Mouse (Mus musculus) stomach, embryonic 16.5 days (tissue): Measurements from ENCODE around the gene Gm9833. TPM values are rescaled to one million over a fixed set of nuclear protein-coding genes. Genes with fewer than 3 reads are reported as not detected.

Experiments
- ATAC-seq: fragments of 200-750 bp; cut with Nextera tagmentation; 2 replicates; pipeline ENCODE4 v1.8.0; 2017; ENCODE audit warnings: moderate number of reproducible peaks, moderate TSS enrichment; ENCODE audit not compliant: insufficient read depth, low FRiP score
- H3K27ac ChIP-seq: fragments of 300-500 bp; sonication (generic); 2 replicates; pipeline ENCODE4 v1.5.1; 2014; ENCODE audit warnings: low read length
- H3K27me3 ChIP-seq: fragments of 300-500 bp; sonication (generic); 2 replicates; pipeline ENCODE4 v1.6.1; 2014; ENCODE audit warnings: low read length, control low read depth, mixed read lengths; ENCODE audit not compliant: control insufficient read depth, insufficient read depth
- H3K36me3 ChIP-seq: fragments of 300-500 bp; sonication (generic); 2 replicates; pipeline ENCODE4 v1.6.1; 2014; ENCODE audit warnings: low read length; ENCODE audit not compliant: control insufficient read depth, insufficient read depth
- H3K4me1 ChIP-seq: fragments of 300-500 bp; sonication (generic); 2 replicates; pipeline ENCODE4 v1.6.1; 2014; ENCODE audit warnings: low read length, control low read depth, mixed read lengths; ENCODE audit not compliant: control insufficient read depth, insufficient read depth
- H3K4me2 ChIP-seq: fragments of 300-500 bp; sonication (generic); 2 replicates; pipeline ENCODE4 v1.6.1; 2014; ENCODE audit warnings: low read depth, low read length, mixed read lengths
- H3K4me3 ChIP-seq: fragments of 300-500 bp; sonication (generic); replicated peaks from 2 replicates; pipeline ENCODE4 v1.5.1; 2014; ENCODE audit warnings: mild to moderate bottlenecking, low read length
- H3K9ac ChIP-seq: fragments of 300-500 bp; sonication (generic); 2 replicates; pipeline ENCODE4 v1.6.1; 2014; ENCODE audit warnings: low read length
- H3K9me3 ChIP-seq: fragments of 300-500 bp; sonication (generic); replicated peaks from 2 replicates; pipeline ENCODE4 v1.6.1; 2016; ENCODE audit warnings: low read length, control low read depth; ENCODE audit not compliant: control insufficient read depth
- WGBS: fragments of 180-500 bp; shearing (Covaris S2); extraction: QIAGEN DNeasy Blood & Tissue Kit; methylation state at CpG from one replicate; pipeline ENCODE4 v1.1.7; 2014; 5-methylcytosine and 5-hydroxymethylcytosine counted together
- polyA plus RNA-seq: library from polyadenylated mRNA; unstranded; fragments of >200 nt; fragmentation: Nextera tagmentation; extraction: Ambion mirVana; gene quantifications from 2 replicates; pipeline ENCODE4 v1.2.1, GENCODE M21; 2015

Gm9833 gene
- polyA plus RNA-seq, 1 experiment from 2014 or later, result 1.7 TPM

DNA sequence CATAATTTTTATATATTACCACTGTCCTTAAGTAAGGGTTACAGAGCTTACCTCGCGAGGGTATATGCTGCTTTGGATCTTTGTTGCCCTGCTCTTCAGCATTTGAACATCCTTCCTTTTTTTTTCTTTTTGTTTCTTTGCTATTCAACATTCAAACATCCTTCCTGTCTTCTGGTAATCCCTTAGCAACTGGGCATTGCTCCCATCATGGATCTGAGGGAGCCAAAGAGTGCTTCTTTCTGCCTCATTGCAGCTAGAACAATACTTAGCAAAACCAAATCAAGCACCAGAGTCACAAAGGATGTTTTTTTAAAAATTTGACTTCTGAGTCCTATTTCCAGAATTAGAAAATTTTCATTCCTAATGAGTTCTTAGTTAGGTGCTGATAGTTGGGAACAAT, 24.8 kb downstream of the Gm9833 start:
- 95% methylated on average over 2 of the region's 2 CpGs for WGBS
- Histone ChIP-seq H3K9ac (no peak overlapping the region), H3K4me3 (no peak overlapping the region), H3K36me3 (no peaks in the 10 kb centered on the region), H3K4me2 (no peak overlapping the region), H3K4me1 (no peaks in the 10 kb centered on the region), H3K27ac (no peak overlapping the region), H3K27me3 (no peaks in the 10 kb centered on the region), H3K9me3 (no peaks in the 10 kb centered on the region)
- ATAC-seq, result no peak

DNA sequence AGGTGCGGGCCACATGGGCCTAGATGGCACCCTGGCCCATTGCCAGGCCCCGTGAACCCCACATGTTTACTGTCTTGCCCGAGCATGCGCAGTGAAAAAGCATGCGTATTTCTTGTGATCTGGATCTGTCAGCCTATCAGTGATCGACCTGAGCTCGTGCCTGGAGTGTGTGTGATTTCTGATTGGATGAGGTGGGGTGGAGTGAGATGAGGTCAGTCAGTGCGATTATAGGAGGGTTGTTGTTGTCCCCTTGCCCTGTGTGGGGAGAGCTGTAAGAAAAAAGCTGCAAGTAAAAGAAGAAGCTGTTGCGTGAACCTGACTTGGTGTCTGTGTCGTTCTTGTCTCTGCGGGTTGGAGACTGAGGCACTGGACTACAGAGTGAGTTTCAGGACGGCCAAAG, 28.6 kb downstream of the Gm9833 start:
- Histone ChIP-seq H3K27ac (no peak overlapping the region), H3K4me1 (no peaks in the 10 kb centered on the region), H3K4me2 (no peak overlapping the region), H3K9me3 (no peaks in the 10 kb centered on the region), H3K27me3 (no peaks in the 10 kb centered on the region), H3K36me3 (no peaks in the 10 kb centered on the region), H3K9ac (no peak overlapping the region), H3K4me3 (no peak overlapping the region)
- ATAC-seq, result no peak
- WGBS, result 91% methylated on average over 12 of the region's 12 CpGs

DNA sequence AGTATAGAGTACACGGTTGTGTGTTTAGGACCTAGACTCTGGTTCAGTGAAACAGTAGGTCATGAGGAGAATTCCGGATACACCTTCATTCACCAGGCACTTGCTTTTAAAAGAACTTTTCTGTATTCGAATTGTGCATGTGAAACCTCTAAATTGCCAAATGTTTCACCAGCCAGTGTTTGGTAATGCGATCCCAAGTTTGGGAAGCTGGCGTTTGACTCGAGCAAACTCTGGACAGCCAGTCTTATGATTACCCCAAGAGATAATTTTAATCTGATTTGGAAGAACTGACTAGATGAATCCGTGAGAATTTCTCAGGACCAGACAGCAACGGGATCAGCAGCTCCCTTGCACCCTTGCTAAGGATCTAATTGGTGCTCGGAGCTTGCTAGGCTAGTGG, 33.3 kb downstream of the Gm9833 start:
- no peaks in the 10 kb centered on the region for H3K36me3 ChIP-seq
- no peak overlapping the region for H3K9ac ChIP-seq
- no peak overlapping the region for H3K4me3 ChIP-seq
- no peaks in the 10 kb centered on the region for H3K9me3 ChIP-seq
- no peak overlapping the region for H3K4me2 ChIP-seq
- no peaks in the 10 kb centered on the region for H3K27me3 ChIP-seq
- H3K4me1 ChIP-seq, result no peaks in the 10 kb centered on the region
- H3K27ac ChIP-seq, result no peak overlapping the region
- 76% methylated on average over 9 of the region's 9 CpGs for WGBS
- no peak for ATAC-seq

DNA sequence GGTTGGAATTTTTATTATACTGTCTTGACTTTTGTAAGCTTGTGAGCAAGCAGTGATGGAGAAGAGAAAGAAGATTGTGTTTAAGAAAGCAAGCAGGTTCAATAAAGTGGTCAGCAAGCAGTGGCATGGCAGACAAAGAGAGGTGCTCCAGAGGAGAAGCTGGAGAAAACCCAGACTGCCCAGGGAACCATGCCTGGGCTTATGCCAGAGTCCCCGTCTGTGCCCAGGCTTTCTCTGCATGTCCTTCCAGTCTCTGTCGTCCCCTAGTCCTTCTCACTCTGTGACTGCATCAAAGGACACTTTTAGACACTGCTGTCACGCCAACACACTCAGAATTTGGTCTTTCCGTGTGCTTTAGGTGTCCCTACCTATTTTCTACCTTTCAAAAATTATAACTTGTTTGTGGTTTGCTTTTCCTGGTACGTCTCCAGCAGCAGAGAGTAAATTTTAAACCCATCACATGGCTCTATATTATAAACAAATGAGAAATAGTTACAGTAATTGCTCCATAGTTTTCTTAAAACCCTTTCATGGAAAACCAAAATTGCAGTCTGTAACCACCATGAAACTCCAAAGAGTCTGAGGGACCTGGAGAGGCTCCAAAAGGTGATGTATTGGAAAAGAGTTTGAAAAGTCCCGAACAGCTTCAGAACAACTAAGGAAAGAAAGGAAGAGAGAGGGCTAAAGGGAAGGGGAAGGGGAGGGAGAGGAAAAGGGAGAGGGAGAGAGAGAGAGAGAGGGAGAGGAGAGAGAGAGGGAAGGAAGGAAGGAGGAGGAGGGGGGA, 34.2 kb downstream of the Gm9833 start:
- no peak for ATAC-seq
- no peak overlapping the region for H3K4me3 ChIP-seq
- WGBS, result 60% methylated on average over 6 of the region's 6 CpGs
- H3K4me1 ChIP-seq, result no peaks in the 10 kb centered on the region
- H3K9me3 ChIP-seq, result no peaks in the 10 kb centered on the region
- H3K9ac ChIP-seq, result no peak overlapping the region
- no peaks in the 10 kb centered on the region for H3K36me3 ChIP-seq
- no peak overlapping the region for H3K4me2 ChIP-seq
- H3K27me3 ChIP-seq, result no peaks in the 10 kb centered on the region
- no peak overlapping the region for H3K27ac ChIP-seq

DNA sequence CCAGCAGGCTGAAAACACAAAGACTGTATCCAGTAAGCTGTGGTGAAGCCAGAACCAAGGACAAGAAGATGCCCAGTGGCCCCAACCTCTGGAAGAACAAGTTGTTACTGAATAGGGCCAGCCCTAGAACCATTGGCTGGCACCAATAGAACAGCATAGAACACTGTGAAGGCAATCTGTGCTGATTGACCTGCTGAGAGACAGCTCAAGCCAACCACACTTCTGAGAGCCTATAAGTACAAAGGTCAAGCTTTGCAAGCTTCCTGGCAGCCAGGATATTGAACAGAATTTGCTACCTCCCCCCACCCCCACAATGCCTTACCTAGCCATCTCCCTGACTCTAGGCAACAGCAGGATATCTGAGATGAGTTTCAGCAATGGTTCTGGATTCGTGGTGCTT, 35.7 kb downstream of the Gm9833 start:
- ATAC-seq, result no peak
- H3K4me2 ChIP-seq, result no peak overlapping the region
- 79% methylated on average over 1 of the region's 1 CpGs for WGBS
- no peaks in the 10 kb centered on the region for H3K36me3 ChIP-seq
- no peaks in the 10 kb centered on the region for H3K4me1 ChIP-seq
- H3K9me3 ChIP-seq, result no peaks in the 10 kb centered on the region
- H3K4me3 ChIP-seq, result no peak overlapping the region
- no peaks in the 10 kb centered on the region for H3K27me3 ChIP-seq
- H3K9ac ChIP-seq, result no peak overlapping the region
- H3K27ac ChIP-seq, result no peak overlapping the region

DNA sequence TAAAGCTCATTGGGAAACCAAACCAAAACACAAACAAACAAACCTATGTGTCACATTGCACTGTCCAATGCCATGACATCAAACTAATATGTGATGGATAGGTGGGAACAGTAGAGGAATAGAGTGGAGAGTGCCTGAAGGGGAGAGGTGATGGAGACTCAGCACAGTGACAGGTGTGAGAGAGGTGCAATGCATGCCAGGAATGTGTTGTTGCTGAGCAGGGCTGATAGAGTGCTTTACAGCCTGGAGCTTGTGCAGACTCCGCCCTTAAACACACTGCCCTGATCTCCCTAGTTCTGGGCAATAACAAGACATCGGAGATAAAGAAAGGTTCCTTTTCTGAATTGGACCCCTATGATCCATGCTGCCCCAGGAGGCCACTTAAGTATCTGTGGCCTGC, 36.2 kb downstream of the Gm9833 start:
- H3K4me2 ChIP-seq, result no peak overlapping the region
- ATAC-seq, result no peak
- no peaks in the 10 kb centered on the region for H3K36me3 ChIP-seq
- H3K27ac ChIP-seq, result no peak overlapping the region
- no peaks in the 10 kb centered on the region for H3K27me3 ChIP-seq
- no peak overlapping the region for H3K9ac ChIP-seq
- 88% methylated on average over 2 of the region's 2 CpGs for WGBS
- H3K4me3 ChIP-seq, result no peak overlapping the region
- no peaks in the 10 kb centered on the region for H3K9me3 ChIP-seq
- H3K4me1 ChIP-seq, result no peaks in the 10 kb centered on the region

DNA sequence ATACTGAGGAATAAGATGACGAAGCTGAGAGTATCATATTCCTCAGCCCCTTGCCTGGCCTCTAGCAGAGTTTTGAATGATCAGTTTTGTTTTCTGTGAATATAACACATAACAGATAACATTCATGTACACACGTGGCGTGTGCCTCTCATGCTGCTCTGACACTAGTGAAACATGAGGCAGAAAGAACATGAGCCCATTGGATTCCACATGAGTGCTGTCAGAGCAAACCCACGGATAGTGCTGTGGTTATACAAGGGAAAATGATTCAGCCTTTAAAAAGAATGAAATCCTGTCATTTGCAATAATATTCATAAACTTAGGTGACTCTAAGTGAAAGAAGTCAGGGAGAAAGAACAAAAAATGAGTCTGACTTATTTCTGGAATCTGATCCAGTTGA, 37.4 kb downstream of the Gm9833 start:
- 75% methylated on average over 4 of the region's 4 CpGs for WGBS
- Histone ChIP-seq H3K9ac (no peak overlapping the region), H3K27me3 (no peaks in the 10 kb centered on the region), H3K27ac (no peak overlapping the region), H3K9me3 (no peaks in the 10 kb centered on the region), H3K4me2 (no peak overlapping the region), H3K4me1 (no peaks in the 10 kb centered on the region), H3K4me3 (no peak overlapping the region), H3K36me3 (no peaks in the 10 kb centered on the region)
- ATAC-seq, result no peak

DNA sequence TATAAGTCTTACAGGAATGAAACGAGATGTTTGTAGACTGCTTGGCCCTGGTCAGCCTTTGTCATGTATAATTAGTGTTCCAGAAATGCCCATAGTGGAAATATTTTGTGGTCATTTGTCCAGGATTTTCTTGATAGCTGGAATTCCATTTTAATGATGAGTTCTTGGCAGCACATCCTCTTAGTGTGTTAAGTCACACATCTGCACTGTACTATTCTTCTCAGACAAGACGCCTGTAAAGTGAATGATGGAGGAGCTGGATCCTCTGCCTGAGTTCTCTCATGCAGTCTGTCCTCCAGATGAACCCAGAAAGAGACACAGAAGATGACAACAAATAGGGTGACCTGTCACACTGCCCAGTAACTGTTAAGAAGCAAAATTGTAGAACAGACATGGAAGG, 38.1 kb downstream of the Gm9833 start:
- H3K27ac ChIP-seq, result no peak overlapping the region
- 58% methylated on average over 2 of the region's 2 CpGs for WGBS
- H3K4me1 ChIP-seq, result no peaks in the 10 kb centered on the region
- no peaks in the 10 kb centered on the region for H3K27me3 ChIP-seq
- H3K9me3 ChIP-seq, result no peaks in the 10 kb centered on the region
- no peak overlapping the region for H3K9ac ChIP-seq
- no peak overlapping the region for H3K4me2 ChIP-seq
- H3K4me3 ChIP-seq, result no peak overlapping the region
- no peaks in the 10 kb centered on the region for H3K36me3 ChIP-seq
- no peak for ATAC-seq

DNA sequence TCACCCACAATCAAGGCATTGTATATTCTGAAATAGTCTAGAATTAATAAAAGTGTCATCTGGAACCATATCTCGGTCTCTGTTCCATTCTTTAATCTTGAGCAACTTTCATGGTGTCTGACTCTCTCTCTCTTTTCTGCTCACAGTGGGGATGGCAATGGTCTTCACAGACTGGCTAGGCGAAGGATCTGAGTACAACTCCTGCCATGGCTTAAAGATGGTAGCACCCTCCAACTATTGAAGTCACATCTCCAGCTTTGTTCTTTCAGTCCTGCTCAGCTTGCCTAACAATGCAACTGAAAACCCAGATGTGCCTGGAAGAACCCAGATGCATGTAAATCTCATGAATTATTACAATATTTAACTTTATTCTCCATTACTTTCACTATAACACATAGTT, 38.6 kb downstream of the Gm9833 start:
- no peak overlapping the region for H3K27ac ChIP-seq
- WGBS, result 86% methylated on average over 2 of the region's 2 CpGs
- H3K4me3 ChIP-seq, result no peak overlapping the region
- no peak for ATAC-seq
- H3K4me1 ChIP-seq, result no peaks in the 10 kb centered on the region
- H3K9ac ChIP-seq, result no peak overlapping the region
- H3K27me3 ChIP-seq, result no peaks in the 10 kb centered on the region
- no peaks in the 10 kb centered on the region for H3K36me3 ChIP-seq
- no peak overlapping the region for H3K4me2 ChIP-seq
- H3K9me3 ChIP-seq, result no peaks in the 10 kb centered on the region
